Mouse (Mus musculus) layer of hippocampus, adult 9-11 months (tissue): Measurements from ENCODE around the gene Ccdc87.
"Not testable (repeated sequence)": the region's sequence is repeated elsewhere in the genome, so short reads cannot be mapped to it uniquely, and the experiment has no call there.

Experiments used
- DNase-seq: peaks from one replicate; pipeline ENCODE4 v3.0.0; 2022

Ccdc87 gene

DNA sequence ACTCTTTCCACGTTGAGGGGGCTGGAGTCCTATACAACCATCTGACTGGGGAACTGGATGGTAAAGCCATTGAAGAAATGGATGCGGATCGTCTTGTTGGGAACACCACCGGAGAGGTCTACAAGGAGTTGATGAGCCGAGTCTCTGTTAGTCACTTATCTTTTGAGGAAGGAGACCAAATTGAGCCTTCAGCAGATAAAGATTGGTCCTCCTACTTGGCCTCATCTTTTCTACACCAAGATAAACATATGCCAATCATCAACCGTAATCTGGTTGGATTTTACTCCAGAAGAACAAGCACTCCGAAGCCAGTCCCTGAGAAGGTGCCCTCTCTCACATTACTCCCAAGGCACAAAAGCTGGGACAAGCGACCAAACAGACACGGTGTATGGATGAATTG, 1.7 kb downstream of the Ccdc87 start:
- no peak for DNase-seq

DNA sequence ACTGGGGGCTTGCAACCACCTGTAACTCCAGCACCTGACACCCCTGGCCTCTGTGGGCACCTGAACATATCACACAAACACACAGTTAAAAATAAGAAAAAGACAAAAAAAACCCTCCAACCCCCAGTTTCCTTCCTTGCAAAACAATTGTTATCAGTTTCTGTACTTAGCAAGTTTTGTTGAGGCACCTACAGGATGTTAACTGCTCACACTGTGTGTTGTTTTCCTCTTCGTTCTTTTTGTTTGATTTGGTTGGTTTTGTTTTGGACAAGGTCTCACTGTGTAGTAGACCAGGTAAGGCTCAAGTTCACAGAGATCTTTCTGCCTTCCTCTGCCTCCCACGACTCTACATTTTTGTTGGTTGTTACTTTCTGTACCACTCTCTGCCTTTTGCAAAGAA, 3.4 kb downstream of the Ccdc87 start:
- no peak for DNase-seq

DNA sequence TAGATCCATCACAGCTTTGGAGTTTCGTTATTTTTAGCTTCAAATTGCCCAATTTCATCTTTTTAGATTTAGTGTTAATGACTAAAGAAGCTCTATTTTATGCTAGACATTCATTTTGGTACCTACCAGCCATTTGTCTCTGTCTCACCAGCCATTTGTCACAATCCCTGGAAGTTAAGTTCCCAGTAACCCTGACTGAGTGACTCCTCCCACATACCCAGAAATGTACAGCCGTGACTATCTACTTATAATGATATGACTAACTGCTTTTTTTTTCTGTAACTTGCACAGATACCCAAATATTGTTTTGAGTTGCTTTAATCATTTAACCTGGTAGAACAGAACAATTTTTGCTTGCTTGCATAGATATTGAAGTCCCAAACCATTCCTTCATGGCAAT, 6.7 kb downstream of the Ccdc87 start:
- no peak for DNase-seq

DNA sequence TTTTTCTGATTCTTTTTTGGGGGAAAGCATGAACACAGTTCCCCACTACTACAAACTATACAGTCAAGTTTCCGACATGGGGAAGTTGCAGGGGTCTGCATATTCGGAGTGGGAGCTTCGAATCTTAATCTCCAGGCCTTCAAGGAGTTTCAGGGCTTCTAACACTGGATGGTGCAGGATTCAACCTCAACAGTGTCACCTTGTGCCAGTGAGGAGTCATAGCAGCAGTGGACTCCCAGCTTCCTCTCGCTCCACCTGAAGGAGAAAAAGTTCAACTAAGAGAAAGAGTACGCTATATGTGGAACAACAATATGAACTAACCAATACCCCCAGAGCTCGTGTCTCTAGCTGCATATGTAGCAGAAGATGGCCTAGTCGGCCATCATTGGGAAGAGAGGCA, 8.3 kb downstream of the Ccdc87 start:
- no peak for DNase-seq

DNA sequence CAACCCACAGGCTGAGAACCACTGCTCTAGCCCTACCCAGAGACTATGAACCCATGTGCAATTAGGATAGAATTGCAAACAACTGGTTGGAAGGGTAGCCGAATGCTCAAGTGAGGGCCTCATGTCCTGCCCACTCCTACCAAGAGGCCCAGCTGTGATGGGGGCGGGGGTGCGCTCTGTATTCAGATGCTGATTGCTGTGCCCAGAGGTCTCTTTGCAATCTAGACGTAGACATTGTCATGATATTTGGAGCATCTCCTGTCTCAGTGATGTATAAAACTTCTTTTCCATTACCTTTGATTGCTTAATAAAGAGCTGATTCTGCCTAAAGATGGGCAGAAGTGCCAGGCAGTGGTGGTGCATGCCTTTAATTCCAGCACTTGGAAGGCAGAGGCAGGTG, 10.6 kb downstream of the Ccdc87 start:
- no peak for DNase-seq

DNA sequence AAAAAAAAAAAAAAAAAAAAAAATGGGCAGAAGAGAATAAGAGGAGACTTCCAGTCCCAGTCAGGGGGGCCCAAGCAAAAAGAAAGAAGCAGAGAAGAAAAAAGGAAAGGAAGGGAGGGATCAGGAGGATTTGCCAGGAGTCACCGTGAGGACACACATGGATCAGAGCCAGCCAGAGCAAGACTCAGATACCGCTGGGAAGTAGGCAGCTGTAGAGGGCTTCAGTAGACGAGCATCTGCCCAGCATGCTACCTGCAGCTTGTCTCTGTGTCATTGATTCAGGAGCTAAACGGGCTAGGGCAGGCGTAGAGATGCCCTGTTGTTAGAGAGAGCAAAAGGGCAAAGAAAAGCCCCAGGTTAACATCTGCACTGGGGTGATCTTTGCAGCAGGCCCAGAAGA, 11.1 kb downstream of the Ccdc87 start:
- no peak for DNase-seq

DNA sequence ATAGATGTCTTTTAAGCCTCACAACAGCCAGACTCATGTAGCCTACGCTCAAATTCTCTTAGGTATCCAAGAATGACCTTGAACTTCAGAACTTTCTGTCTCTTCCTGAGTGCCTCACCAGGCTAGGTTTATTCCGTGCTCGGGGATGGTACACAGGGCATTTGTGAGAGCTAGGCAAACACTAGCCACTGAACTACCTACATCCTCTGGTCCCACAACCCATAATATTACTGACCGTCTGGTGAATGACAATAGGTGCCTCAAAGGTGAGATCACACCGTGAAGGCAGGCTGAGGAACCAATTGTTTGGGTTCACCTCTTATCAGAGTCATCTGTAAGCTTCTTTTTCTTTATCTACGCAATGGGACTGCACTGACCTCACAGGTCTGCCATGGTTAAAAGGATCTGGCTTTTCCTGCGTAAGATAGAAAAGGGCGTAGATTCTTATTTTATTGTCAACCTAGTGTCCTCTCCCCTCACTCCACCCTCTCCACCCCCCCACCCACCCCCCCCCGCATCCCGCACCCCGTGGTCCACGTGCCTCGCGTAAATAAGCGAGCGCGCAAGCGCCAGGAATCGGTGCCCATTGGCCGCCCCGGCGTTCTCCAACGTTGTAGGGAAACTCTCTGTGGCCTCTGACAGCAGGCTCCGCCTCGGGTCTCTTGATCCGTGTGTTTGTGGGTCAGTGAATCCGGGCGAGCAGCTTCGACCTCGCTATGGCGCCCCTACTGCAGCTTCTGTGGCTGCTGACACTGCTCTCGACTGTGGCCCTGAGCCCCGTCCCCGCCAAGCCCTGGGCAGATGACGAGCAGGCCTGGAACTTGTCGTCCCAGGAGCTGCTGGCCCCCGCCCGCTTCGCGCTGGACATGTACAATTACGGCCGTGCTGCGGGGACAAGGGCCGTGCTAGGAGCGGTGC, 15.6 kb downstream of the Ccdc87 start, which contains the start of gene Ctsf:
Gene Ctsf, plus strand, starts transcription at position 579 of the 918 bp plus-strand sequence.
- peak; percentile 94 for DNase-seq

DNA sequence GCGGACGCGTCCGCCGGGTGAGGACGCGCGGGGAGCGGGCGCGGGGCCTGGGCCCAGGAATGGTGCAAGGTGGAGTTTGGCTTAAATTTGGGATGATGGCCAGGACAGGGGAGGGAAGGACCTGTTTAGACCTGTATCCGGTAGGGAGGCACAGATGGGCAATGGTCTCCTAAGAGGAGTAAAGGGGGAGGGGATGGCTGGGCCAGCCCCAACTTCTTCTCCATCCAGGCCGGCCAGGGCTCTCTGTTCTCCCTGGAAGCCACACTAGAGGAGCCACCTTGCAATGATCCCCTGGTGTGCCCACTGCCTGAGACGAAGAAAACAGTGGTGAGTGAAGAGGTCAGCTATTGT, 16.3 kb downstream of the Ccdc87 start:
- DNase-seq: no peak

DNA sequence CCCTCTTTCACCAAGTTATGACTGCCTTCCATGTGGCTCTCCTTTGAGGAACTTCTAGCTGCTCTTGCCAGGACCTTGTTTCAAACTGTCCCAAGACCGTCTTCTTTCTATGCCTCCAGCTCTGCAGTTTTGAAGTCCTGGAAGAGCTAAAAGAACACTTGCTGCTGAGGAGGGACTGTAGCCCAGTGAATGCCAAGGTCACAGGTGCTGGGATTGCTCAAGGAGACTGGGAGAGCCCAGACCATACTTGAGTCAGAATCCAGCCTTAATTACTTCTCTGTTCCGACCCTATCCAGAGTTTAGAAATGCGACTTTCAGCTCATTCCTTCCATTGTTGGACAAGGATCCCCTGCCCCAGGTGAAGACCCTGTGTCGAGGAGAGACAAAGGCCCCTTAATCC, 16.8 kb downstream of the Ccdc87 start:
- DNase-seq: no peak

DNA sequence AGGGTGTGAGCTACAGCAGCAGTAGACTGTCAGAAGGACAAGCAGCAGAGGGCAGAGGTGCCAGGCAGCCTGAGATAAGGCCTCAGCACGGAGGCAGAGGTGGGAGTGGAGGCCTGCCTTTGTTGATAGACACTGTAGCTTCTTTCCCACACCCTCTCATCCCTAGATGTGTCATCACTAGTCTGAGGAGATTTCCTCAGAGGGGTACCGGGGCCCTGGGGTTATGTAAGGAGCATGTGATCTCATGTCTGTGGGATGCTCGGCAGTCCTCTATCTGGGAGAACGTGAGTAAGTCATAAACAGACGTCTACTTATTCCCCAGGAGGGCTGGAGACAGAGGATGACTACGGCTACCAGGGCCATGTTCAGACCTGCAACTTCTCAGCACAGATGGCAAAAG, 19.9 kb downstream of the Ccdc87 start:
- no peak for DNase-seq

DNA sequence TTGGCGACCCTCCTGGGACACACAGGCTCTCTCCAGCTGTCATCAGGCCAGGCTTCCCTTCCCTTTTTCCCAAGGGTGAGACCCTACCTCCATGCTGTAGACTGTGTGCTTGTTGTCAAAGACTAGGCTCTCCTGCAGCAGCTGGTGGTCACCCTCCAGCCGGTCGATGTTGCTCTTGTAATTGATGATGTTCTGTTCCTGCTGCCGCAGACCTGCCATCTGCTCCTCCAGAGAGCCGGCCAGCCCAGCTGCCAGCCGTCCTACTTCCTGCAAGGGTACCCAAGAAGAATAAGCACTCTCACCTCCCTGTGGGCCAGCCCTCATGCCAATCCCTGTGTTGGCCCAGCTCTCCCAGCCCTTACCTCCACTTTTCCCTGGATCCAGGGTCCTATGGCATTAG, 23.9 kb downstream of the Ccdc87 start:
- no peak for DNase-seq

DNA sequence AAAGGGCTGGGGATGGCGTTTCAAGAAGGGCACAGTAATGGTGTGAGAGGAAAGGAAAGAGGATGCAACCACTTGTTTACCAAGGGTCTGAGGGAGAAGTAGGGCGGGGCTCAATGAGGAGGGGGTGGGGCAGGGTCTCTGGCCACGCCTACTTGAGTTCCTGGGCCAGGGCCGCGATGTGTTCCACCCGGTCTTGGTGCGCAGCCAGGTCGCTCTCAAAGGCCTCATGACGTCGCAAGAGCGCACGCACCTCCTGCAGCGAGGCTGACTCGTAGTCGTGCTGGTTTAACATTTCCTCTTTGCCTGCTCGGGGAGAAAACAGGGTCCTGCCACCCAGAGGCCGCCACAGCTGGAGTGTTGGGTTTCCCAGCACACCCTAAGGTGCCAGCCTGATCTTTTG, 26.0 kb downstream of the Ccdc87 start:
- no peak for DNase-seq

DNA sequence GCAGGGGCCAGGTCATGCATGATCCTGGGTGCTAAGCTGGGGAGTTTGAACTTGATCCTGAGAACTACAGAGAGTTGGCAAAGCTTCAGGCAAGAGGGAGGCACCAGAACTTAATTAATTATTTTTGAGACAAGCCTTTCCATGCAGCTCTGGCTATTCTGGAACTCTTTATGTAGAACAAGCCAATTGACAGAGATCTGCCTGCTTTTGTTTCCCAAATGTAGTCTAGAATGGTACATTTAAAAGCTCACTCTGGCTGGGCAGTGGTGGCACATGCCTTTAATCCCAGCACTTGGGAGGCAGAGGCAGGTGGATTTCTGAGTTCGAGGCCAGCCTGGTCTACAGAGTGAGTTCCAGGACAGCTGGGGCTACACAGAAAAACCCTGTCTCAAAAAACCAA, 35.4 kb downstream of the Ccdc87 start:
- not testable (repeated sequence) for DNase-seq

DNA sequence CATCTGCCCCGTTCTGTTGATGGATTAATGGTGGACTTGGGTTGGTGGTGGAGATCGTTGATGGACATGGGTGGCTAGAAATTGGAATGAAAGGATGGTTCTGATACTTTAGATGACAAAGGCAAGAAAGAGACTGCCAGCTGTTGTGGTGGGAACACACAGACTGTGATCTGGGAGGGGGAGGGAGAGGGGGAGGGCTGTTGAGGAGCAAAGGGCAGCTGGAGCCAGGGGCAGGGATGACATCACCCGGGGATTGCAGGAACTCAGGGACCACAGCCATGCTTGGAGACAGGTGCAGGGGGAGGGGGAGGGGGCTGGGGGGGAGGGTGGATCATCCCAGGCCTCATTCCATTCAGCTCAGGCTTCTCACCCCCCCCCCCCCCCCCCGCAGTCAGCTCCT, 37.1 kb downstream of the Ccdc87 start:
- no peak for DNase-seq

DNA sequence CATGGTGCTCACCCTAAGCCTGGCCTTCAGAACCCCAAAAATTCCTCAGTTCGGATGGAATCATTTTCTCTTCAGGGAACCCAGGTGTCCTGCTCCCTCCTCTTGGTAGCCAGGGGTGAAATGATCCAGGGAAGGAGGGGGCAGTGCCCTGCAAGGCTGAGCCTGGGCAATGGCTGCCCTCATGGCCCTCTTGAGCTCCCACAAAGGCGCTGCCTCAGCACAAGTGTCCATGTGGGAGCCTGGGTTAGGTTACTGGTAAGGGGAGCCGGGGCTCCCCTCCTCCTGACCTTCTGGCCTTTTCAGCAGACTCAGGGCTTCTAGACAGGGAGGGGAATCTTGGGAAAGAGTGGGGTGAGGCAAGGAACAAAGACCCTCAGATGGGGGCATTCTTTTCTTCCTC, 37.6 kb downstream of the Ccdc87 start:
- no peak for DNase-seq

DNA sequence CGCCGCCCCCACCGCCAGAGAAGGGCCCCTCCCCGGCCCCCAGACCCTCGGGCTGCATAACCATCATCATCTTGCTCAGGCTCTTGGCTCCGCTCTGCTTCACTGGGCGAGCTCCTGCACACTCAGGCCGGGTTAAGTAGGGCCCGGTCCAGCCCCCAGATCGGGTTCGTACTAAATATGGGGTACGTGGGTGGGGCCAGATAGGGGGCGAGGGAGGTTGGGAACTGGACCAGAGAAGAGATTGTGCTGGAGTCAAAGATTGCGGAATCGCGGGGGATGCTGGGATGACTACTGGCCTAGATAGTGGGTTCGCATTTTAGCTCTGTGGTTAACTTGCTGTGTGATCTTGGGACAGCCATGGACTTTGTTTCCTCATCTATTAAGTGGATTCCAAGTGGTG, 38.6 kb downstream of the Ccdc87 start, which contains the start of gene Actn3:
Gene Actn3, minus strand, starts transcription at position 125 of the 400 bp plus-strand sequence.
- no peak for DNase-seq

DNA sequence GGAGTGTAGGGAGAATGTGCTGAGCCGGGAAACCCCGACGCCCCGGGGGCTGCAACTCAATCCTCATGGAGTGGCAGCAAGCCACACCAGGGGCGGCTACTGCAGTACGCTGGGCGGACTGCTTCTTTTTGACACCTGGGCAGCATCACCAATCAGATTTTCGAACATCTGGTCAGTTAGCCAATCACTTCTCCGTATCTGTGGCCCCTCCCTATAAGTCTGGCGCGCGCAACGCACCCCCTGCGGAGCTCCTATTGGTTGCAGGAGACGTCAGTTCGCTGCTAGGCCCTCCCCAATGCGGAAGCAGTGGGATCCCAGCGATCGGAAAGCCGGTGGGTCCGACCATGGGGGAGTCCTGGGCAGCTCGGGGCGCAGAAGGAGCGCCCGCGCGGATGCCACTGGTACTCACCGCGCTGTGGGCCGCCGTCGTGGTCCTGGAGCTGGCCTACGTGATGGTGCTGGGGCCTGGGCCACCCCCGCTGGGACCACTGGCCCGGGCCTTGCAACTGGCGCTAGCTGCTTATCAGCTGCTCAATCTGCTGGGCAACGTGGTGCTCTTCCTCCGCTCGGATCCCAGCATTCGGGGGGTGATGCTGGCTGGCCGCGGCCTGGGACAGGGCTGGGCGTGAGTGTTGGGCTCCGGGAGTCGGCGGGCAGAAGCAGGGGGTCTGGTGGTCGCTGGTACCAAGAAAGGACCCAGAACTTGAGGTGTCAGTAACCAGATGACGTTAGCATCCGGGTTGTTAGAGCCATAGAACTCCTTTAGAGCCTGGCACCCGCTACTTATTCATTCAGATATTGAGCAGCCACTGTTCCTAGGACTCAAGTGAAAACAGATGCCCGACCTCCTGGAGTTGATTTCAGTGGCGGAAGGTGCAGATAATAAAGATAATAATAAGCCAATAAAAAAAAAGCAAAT, 39.5 kb downstream of the Ccdc87 start, which contains the start of gene Zdhhc24:
Gene Zdhhc24, plus strand, starts transcription at position 264 of the 919 bp plus-strand sequence.
- DNase-seq: peak; percentile 95

DNA sequence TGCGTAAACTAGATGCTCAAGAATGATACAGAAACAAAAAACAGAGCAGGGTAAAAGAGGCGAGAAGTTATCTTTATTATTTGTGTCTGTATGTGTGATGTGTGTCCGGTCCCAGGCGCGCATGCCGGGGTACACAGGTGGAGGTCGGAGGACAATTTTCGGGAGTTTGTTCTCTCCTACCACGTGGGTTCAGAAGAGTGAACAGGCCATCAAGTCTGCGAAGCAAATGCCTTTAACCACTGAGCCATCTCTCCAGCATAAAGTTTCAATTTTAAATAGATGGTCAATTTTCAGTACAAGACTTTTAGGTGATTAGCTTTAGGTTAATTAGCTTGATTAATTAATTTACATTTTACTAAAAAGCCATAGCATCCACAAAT, 40.1 kb downstream of the Ccdc87 start:
- DNase-seq: no peak

DNA sequence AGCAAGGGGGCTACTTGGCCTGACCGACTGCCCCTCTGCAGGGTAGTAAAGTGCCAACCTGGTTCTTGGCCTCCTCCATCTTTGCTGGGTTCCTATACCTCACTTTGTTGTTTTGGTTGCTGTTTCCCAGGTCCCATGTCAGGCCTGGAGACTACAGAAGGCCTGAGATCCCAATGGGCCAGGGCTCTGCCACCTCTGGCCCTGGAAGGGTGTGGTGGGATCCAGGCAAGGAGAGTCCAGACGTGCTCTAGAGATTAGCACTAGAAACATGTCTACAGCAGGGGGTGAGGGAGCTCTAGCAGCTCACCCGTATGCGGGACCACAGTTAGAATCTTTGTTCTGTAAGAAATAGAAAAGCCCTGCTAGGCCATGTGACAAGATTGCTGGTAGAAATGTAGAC, 44.8 kb downstream of the Ccdc87 start:
- DNase-seq: no peak

DNA sequence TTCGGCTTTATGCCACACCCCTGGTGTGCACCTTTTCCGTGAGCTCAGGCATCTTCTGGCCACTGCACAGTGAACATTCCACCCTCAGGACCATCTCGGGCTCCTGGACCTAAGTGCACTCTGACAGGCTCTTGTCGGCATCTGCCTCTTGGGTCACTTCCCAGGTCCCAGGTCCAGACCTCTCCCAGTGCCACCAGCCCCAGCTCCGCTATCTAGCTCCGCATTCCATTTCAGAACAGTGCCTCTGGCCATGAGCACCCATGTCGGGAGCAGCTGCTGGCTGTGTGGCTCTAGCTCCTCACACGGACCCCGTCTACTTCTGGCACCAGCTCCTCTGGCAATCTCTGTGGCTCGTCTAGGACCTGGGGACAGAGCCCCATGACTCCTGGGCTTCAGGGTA, 50.6 kb downstream of the Ccdc87 start:
- DNase-seq: no peak

DNA sequence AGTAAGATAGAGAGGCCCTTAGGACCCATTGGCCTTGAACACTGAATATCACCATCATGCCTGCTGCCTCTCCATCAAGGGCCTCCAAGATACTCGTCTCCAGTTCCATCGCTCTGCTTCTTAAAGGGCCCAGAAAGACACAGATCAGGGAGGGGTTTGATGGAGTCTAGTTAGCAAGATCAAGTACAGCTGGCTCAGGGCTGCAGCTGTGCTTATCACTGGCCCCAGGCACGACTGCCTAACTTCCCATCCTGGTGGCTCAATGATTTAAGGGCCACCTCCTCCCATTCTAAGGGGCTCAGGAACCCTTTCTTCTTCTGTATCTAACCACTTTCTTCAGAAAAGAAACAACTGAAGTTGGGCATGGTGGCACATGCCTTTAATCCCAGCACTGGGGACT, 52.6 kb downstream of the Ccdc87 start:
- no peak for DNase-seq
